Mouse (Mus musculus) cerebellum, postnatal 4 days (tissue): ENCODE results near the gene Tmem219.

Experiments
- DNase-seq, 2 experiments: peaks; one replicate each; pipeline ENCODE4 v3.0.0; 2022; ENCODE audit warnings: low spot score in 2 of 2, mixed read lengths in 1 of 2

Gene Tmem219

DNA sequence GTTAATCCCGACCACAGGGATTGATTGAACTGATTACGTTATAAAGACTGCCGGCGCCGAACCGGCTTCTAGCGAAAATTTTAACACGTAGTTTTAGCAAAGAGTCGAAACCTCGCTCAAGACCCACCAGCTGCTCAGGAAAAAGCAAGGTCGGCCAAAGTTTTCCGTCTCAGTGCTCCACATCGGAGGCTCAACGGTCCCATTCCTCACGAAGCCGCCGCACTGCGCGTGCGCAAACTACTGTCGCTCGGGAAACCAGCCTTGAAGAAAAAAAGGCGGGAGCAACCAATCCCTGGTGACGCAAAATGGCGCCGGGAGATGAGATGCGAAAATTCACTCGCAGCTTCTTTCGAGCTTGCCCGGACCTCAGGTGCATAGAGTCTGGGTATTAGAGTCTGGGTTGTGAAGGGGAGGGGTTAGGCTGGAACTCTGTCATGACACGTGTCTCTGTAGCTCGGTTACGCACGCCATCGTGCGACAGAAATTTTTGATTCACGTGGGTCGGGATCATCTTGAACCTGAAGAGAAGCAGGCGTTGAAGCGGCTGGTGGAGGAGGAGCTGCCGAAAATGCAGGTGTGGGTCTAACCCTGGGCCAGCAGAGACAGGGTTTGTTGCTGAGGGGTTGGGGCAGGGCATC is 60.5 kb downstream of the Tmem219 start, which contains the start of gene Ino80e:
Gene Ino80e, minus strand, starts transcription at position 231 of the 638 bp plus-strand sequence.
- DNase-seq: peak; percentile 86 to 95

DNA sequence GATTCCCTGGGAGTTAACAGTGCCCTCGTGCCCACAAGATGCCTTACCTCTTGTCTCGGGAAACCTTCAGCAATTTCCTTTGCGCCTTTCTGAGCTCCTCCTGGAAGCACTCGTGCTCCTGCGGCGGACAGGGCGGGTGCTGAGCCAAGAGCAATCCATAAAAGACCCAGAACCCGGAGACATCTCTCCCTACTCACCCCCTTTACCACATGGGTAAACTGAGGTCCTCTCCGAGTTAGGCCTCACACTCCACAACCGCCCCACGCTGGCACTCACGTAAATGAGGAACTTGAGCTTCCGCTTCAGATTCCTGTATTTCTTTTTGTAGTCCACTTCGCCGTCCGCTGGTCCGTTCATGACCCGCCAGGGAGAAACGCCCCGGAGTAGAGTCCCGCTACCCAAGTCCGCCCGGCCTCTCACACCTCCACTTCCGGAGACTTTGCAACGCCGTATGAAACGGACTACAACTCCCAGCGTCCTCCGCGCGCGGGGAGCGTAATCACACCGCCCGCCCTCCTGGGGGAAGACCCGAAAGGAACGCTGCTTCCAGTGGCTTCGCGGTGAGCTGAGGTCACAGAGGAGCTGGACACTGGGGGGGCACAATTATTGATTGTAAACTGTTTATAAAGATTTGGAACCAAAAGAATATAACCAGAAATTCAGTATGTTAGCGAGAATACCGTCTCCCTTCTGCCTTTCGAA is 61.1 kb downstream of the Tmem219 start, which contains the start of gene Hirip3:
Gene Hirip3, plus strand, starts transcription at position 544 of the 702 bp plus-strand sequence.
- peak; percentile 88 to 92 for DNase-seq

- no peak for DNase-seq
These were observed 61.7 kb downstream of the Tmem219 start for GRCm38 (mm10) chr7:126860987-126861386.

DNA sequence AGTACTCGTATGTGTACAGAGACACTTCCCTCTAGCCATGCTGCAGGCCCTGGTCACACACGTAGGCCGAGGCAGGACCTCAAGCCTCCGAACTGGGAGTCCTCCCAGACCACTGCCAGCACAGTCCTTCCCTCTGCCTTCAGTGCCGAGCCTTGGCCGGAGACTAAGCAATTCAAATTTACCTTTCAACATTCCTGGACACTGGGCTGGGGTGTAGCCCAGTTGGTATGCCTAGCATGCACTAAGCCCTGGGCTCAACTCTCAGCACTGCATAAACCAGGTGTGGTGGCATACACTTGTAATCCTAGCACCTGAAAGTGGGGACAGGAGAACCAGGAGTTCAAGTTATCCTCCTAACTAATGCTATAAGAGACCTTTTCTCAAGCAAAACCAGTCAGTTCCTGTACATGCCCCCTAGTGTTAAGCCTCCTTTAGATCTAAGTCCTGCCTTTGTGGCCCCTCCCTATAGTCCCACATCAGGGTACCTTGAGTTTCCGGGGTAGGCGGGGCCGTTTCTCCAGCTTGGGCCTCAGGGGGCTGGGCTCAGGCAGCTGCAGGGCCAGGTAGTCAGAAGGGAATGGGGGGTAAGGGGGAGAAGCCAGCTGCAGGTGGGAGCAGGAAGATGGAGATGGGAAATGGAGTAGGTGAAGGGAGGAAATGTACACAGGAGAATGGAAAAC is 65.8 kb downstream of the Tmem219 start:
- DNase-seq: no peak

DNA sequence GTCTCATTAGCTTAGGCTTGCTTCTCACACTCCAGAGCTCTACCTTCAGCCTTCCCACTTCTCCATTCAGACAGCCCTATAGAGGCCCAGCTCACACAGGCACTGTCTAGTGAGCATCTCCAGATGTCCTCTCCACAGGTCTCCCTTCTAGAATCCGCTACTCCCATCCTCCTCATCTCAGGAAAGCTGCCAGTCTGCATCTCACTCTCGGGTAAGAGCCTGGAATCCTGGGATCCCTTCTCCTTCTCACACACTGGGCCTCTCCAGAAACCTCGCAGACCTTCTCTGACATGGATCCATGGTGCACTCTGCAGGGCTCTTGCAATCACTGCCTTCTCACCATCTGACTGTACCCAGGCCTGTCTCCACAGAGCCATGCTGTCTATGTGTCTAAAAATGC is 67.1 kb downstream of the Tmem219 start:
- no peak for DNase-seq

- DNase-seq: no peak
These were observed 69.3 kb downstream of the Tmem219 start for GRCm38 (mm10) chr7:126853454-126853853.

GRCm38 (mm10) chr7:126851192-126851591 is 71.5 kb downstream of the Tmem219 start:
- no peak for DNase-seq

DNA sequence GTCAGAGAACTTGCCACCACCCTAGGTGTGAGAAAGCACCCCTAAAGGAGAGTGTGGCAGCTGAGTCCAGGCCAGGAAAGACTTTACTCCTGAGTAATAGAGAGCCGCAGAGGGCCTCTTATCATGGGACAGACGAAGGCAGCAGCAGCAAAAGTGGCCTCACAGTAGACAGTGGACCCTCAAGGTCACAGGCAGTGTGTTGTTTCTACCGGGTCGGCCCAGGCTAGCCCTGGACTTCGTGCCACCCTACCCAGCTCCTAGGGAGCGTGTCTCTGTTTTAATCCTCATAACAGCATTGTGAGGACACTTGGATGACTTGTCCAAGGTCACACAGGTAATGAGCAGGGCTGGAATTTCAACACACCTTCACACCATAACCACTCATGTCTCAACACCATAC is 72.6 kb downstream of the Tmem219 start:
- DNase-seq: no peak

DNA sequence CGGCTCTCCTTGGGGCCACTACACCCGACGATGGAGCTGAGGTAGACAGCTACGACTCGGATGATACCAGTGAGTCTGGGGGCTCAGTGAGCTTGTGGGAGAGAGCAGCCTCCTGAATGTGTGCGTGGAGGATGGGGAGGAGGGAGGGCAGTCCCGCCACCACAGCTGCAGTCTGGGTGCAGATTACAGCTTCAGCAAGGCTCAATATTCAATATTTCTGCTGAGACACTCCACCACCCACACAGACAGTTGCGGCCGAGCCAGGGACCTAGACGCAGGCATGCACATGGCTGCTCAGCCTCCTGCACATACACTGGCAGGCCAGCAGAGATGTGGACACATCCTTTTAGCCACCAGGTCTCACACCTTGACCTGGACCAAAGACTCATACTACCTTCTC is 73.9 kb downstream of the Tmem219 start:
- DNase-seq: peak in 1 of 2 experiments; percentile 8

- DNase-seq: peak in 1 of 2 experiments; percentile 57
These were observed 75.0 kb downstream of the Tmem219 start for GRCm38 (mm10) chr7:126847421-126848398.

GRCm38 (mm10) chr7:126847116-126847420 is 75.6 kb downstream of the Tmem219 start, which contains the start of gene Doc2a:
Gene Doc2a (plus strand): TSS chr7:126847416.
- no peak for DNase-seq

DNA sequence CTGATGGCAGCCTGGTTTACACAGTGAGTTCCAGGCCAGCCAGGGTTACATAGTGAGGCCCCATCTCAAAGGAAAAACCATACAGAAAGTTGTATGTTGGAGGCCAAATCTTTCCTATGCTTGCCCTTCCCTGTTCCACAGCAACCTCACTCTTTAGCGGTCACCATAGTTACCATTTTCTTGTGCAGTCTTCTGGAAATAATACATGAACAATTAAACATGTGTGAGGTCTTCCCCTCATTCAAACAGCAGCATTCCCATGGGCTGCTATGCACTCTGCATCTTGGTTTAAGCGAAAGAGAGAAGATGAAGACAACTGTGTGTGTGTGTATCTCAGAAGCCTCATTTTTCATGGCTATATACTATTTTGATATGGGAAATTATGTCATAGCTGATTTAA is 77.2 kb downstream of the Tmem219 start:
- DNase-seq: no peak

DNA sequence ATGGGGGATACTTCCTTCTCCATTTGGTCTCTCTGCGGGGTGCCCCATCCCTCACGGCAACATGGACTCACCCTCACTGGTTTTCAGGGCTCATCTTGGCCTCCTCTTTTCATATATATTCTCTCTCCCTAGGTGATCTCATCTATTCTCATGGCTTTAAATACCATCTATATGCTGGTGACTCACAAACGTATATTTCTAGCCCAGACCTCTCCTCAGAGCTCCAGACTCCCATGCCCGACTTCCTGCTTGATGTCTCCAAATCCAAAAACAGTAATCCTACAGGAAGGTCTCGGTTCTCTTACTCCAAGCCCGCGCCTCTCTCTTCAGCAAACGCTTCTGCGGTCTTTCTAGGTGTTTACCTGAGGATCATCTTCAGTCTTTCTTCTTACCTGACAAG is 79.4 kb downstream of the Tmem219 start:
- DNase-seq: no peak
